Mouse (Mus musculus) bone marrow, adult 2 months (tissue): ENCODE results near the gene Myo10.

Experiments used
- CTCF ChIP-seq: fragments of 200-500 bp; IDR thresholded peaks from 2 replicates; pipeline ENCODE4 v1.5.1; 2011; ENCODE audit warnings: low read length, control low read depth; ENCODE audit not compliant: control insufficient read depth, insufficient read depth
- POLR2A ChIP-seq: fragments of 200-500 bp; IDR thresholded peaks from 2 replicates; pipeline ENCODE4 v1.6.1; 2011; ENCODE audit warnings: low read depth, mild to moderate bottlenecking, control low read depth, low read length, borderline replicate concordance; ENCODE audit not compliant: control insufficient read depth

- TF ChIP-seq CTCF (no peak), POLR2A (no peak)
These were observed 13.1 kb upstream of the Myo10 start for GRCm38 (mm10) chr15:25609253-25609652.
